Mouse (Mus musculus) CD4-positive, CD25-positive, alpha-beta regulatory T cell, adult 4 months (primary cell): Measurements from ENCODE around the gene Trim56. TPM values are rescaled to one million over a fixed set of nuclear protein-coding genes. Genes with fewer than 3 reads are reported as not detected.
A peak's percentile ranks its signal among the peaks of the same experiment; 100 is the strongest.

Source experiments
- ATAC-seq: one replicate; pipeline ENCODE4 v1.8.0; 2017
- polyA plus RNA-seq, 2 experiments: library from polyadenylated mRNA; unstranded; fragments of 100-300 nt; shearing (Covaris generic); gene quantifications; one replicate each; pipeline ENCODE4 v1.2.1; 2017

Gene Trim56
- polyA plus RNA-seq, 2 experiments from 2014 or later: 15.1 to 18.5 TPM

DNA sequence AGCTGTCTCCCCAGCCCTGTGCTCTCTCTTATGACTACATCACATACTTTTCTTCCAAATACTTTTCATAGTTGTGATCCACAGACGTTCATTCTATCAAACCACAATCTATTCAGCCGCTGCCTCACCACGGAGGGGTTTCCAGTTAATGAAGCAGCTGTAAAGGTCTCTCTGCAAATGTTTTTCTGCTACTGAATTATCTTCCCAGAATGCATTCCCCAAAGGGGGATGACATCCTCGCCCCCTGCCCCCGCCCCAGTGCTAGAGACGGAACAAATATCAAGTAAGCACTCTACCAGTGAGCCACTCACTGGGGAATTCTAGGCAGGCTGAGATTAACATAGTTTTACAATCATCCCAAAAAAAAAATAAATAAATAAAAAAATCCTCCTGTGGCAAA lies 7.9 kb downstream of the Trim56 start:
- no peak for ATAC-seq

DNA sequence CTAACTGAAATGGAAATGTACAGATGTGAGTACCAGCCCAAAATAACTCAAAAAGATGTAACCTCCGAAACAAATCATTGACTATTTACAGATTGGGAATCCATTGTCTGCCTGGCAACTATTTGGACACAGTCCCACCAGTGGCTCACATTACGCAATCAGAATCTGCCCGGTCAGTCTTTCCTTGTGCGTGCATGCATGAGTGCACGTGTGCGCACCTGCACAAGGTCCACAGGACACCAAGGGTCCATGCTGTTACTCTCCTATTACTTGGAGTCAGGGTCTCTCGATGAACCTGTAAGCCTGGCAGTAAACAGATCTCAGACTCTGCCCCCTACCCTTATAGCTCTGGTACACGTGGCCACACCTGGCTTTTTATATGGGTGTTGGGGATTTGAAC lies 8.3 kb downstream of the Trim56 start:
- ATAC-seq: no peak

- peak; percentile 56 for ATAC-seq
Observed at GRCm38 (mm10) chr5:137107024-137107423, 9.0 kb downstream of the Trim56 start.

DNA sequence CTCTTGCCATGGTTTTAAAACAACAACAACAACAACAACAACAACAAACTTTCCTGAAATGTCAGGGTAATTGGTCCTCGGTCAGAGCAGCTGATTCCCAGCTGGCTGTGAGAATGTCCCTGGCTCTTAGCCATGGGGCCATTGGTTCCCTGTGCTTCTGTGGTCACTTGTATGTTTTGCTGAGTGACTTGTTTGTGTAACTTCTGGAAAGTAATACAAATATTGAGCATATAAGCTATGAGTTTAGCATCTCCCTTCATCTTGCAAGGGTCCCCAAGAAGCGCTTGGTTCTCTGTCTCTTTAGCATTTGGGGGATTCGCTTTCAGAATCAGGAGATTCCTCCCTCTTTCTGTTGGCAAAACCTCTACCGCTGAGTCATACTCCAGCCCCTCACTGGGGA lies 9.6 kb downstream of the Trim56 start:
- no peak for ATAC-seq

- no peak for ATAC-seq
Observed at GRCm38 (mm10) chr5:137103969-137104368, 12.0 kb downstream of the Trim56 start.

DNA sequence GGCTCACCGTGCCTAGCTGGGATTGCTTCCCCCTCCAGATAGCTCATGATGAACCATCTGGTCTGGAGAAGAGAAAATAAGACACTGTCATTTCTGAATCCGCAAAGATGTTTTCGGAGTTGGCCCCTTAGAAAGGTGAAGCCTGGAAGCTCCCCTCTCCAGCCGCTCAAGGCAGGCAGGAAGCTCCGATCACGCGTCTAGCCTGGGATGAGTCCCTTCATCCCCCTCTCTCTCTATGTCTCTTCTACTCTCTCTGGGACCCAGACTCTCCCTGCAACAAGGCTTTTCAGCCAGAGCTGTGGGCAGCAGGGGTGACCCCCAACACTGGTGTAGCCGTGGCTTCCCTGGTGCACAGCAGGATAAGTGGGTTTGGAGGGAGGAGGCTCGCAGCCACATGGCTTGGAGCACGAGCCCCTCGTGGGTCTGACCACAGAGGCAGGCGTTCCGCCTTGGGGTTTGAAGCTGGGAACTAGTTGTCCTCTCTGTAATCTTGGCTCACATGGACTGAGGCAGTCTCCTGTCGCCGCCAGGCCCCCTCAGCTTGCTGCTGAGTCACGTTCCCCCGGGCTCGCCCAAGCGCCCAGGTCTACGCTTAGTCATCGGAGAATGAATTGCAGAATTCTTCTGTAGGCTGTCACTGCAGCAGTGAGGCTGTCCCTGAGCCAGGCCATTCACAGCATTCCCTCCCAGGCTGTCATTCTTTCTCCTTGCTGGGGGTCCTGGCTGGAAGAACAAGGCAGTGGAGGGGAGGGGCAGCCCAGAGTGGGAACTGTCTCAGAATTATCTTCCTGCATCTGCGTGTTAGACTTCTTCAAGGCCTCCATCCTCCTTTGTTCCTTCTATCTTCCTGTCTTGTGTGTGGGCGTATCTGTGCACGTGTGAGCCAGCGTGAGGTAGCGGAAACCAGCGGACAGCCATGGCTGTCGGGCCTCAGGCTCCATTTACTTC lies 13.2 kb downstream of the Trim56 start:
- ATAC-seq: peak; percentile 85

DNA sequence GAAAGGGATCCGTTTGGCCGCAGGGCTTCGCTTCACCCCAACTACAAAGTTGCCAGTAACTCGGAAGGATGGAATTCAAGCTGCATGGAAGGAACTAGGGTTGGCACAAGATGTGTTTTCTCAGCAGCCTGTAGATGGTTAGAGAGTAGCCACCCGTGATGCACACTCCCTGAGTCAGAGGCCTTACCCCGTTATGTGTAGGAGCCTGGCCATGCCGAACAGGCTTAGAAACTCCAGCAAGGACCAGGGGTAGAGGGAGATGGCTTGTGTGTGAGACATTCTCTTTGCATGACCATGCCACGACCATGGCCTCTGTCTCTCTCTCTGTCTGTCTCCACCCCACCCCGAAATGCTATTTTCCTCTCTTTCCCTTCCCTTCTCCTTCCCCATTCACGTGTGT lies 13.9 kb downstream of the Trim56 start:
- ATAC-seq: no peak

- ATAC-seq: no peak
Observed at GRCm38 (mm10) chr5:137100660-137101059, 15.3 kb downstream of the Trim56 start.

GRCm38 (mm10) chr5:137098418-137098817 lies 17.6 kb downstream of the Trim56 start:
- ATAC-seq: no peak

GRCm38 (mm10) chr5:137096037-137096436 lies 20.0 kb downstream of the Trim56 start:
- ATAC-seq: no peak

GRCm38 (mm10) chr5:137095135-137095534 lies 20.9 kb downstream of the Trim56 start:
- peak; percentile 39 for ATAC-seq

DNA sequence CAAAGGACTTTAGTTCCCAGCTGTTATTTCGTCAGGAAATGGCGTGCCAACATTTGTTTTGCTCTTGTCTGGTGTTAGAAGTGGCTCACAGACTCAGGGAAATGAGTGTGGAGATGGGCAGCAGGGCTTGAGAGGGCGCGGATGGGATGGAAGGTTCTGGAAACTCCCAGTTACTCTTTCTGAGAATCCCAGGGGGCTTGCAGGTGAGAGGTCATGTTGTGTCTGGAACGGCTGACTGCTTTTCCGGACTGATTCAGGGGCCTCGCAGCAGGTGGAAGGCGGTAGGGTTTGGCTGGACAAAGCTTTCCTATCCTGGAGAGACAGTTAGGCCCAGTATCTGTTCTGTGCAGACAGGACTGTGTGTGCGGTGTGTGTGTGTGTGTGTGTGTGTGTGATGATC lies 22.3 kb downstream of the Trim56 start:
- ATAC-seq: no peak

GRCm38 (mm10) chr5:137091560-137091959 lies 24.4 kb downstream of the Trim56 start:
- no peak for ATAC-seq

GRCm38 (mm10) chr5:137090870-137091269 lies 25.1 kb downstream of the Trim56 start:
- ATAC-seq: no peak

DNA sequence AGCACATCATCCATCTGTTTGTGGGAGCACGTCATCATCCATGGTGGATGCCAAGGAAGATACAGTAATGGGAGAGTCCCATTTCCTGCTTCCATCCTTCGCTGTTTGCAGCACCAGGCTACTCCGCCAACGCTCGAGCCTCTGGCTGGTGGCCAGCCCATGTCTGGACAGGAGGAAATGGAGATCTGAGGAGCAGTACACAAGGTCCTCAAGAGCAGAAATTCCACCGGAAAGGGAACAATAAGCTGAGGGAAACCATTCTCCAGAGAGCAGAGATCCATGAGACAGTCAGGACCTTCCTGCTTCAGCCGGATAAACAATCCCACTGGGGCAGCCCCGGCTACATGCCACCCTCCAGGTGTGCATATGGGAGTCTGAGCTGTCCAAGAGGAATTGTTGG lies 28.6 kb downstream of the Trim56 start:
- ATAC-seq: no peak

- ATAC-seq: no peak
Observed at GRCm38 (mm10) chr5:137085731-137086130, 30.3 kb downstream of the Trim56 start.

GRCm38 (mm10) chr5:137085021-137085420 lies 31.0 kb downstream of the Trim56 start:
- no peak for ATAC-seq

GRCm38 (mm10) chr5:137083051-137083450 lies 33.0 kb downstream of the Trim56 start:
- ATAC-seq: no peak

GRCm38 (mm10) chr5:137079849-137080248 lies 36.2 kb downstream of the Trim56 start:
- no peak for ATAC-seq

- no peak for ATAC-seq
Observed at GRCm38 (mm10) chr5:137078616-137079015, 37.4 kb downstream of the Trim56 start.

DNA sequence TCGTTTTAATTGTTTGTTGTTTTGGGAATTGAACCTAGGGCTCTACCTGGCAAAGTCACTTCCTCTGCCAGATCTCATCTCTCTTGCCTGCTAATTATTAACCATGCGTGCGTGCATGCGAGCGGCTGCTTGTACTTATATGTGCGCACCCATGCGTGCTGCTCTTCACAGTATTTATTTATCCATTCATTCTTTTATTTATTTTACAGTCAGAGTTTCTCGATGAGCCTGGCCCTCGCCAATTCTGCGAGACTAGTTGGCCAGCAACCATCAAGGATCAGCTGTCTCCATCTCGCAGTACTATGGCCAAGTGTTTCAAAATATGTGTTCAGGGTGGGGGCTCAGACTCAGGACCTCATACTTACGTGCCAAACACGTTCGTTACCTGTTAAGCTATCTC lies 38.0 kb downstream of the Trim56 start:
- ATAC-seq: no peak

- ATAC-seq: no peak
Observed at GRCm38 (mm10) chr5:137077187-137077586, 38.8 kb downstream of the Trim56 start.

- no peak for ATAC-seq
Observed at GRCm38 (mm10) chr5:137076191-137076930, 39.6 kb downstream of the Trim56 start.

DNA sequence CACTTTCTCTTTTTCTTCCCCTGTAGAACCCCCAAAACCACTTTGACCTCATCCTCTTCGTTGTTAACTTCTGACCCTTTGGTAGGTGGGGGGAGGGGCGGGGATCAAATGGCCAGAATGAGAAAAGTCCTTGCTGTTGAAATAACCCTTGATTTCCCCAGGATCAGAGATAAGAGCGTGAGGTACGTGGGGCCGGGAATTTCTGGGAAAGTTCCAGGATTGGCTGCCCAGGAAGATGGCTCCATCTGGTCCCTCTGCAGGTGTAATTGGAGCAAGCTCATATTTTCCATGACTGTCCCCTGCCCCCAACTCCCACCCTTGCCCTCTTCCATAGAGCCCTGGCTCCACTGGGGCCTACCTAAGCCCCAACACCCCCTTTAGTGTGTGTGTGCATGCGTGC lies 40.3 kb downstream of the Trim56 start:
- ATAC-seq: no peak
